Mouse (Mus musculus): ENCODE data around the gene Abl1. TPM values are rescaled to one million over a fixed set of nuclear protein-coding genes. Genes with fewer than 3 reads are reported as not detected.

The Abl1 gene
- polyA plus RNA-seq, 1 experiment from 2014 or later, result 14.5 TPM

DNA sequence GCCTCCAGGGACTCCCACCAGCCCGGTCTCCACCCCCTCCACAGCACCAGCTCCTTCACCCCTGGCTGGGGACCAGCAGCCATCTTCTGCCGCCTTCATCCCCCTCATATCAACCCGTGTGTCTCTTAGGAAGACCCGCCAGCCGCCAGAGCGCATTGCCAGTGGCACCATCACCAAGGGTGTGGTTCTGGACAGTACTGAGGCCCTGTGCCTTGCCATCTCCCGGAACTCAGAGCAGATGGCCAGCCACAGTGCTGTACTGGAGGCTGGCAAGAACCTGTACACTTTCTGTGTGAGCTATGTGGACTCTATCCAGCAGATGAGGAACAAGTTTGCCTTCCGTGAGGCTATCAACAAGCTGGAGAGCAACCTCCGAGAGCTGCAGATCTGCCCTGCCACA, 113.2 kb downstream of the Abl1 start:
- H3K4me3 ChIP-seq (ENCODE audit: low read depth, low read length), result no peak overlapping the region
- 89% methylated on average over 9 of the region's 9 CpGs for WGBS
- peaks cover 56% of the 10 kb centered on the region for H3K36me3 ChIP-seq (ENCODE audit: control insufficient read depth, insufficient read depth, low read length)
- H3K4me2 ChIP-seq (ENCODE audit: low read depth, low read length), result no peak overlapping the region
- no peak overlapping the region for H3K9ac ChIP-seq (replicated peaks; ENCODE audit: low read depth, low read length)
- no peaks in the 10 kb centered on the region for H3K9me3 ChIP-seq (ENCODE audit: control insufficient read depth, low read length)
- H3K4me1 ChIP-seq (ENCODE audit: control insufficient read depth, insufficient read depth, low read length), result peaks cover 5% of the 10 kb centered on the region; the same call in 1 of the 2 replicates
- no peaks in the 10 kb centered on the region for H3K27me3 ChIP-seq (ENCODE audit: control insufficient read depth, insufficient read depth, low read length)
- no peak for ATAC-seq (ENCODE audit: low read depth)
- no peak overlapping the region for H3K27ac ChIP-seq (ENCODE audit: low read depth, low read length)

DNA sequence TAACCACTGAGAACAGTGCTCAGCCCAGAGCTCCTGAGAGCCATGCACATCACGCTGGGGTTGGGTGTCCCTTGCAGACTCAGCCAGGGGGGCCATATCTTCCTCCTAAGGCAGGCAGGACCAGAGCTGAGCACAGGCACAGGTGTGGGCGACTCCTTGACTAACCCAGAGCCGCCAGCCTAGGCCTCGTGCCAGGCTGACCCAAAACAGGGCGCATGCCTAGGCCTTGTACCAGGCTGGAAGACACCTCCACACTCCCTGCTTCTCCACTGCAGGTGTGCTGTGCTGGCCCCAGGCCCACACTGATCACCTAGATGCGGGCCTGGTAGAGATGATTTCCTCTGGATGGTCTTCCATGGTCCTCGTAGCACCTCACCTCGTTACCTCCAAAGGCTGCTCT, 114.6 kb downstream of the Abl1 start:
- peaks cover 18% of the 10 kb centered on the region for H3K4me1 ChIP-seq (ENCODE audit: control insufficient read depth, insufficient read depth, low read length)
- H3K36me3 ChIP-seq (ENCODE audit: control insufficient read depth, insufficient read depth, low read length), result peaks cover 44% of the 10 kb centered on the region
- H3K27ac ChIP-seq (ENCODE audit: low read depth, low read length), result no peak overlapping the region
- no peak overlapping the region for H3K9ac ChIP-seq (replicated peaks; ENCODE audit: low read depth, low read length)
- H3K4me3 ChIP-seq (ENCODE audit: low read depth, low read length), result no peak overlapping the region
- H3K4me2 ChIP-seq (ENCODE audit: low read depth, low read length), result no peak overlapping the region
- no peak for ATAC-seq (ENCODE audit: low read depth)
- 98% methylated on average over 8 of the region's 8 CpGs for WGBS
- H3K9me3 ChIP-seq (ENCODE audit: control insufficient read depth, low read length), result no peaks in the 10 kb centered on the region
- no peaks in the 10 kb centered on the region for H3K27me3 ChIP-seq (ENCODE audit: control insufficient read depth, insufficient read depth, low read length)

DNA sequence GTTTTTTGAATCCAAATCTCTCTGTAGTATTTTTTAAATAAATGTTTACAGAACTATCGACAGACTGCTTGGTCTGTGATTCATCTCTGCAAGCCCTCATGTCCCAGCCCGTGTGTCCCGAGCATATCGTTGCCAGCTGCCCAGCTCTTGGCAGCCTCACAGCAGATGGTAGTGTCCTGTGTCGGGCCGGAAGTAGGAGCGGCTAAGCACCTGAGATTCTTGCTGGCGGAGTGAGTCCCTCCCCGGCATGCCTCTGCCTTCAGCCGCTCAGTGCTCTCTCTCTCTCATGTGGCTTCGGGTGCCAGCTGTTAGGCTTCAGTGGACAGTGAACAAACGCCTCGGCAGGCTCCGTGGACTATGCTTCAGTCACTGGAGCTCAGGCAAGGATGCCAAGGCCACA, 115.3 kb downstream of the Abl1 start:
- Histone ChIP-seq H3K4me3 (ENCODE audit: low read depth, low read length) (no peak overlapping the region), H3K27ac (ENCODE audit: low read depth, low read length) (no peak overlapping the region), H3K4me1 (ENCODE audit: control insufficient read depth, insufficient read depth, low read length) (peaks cover 24% of the 10 kb centered on the region), H3K36me3 (ENCODE audit: control insufficient read depth, insufficient read depth, low read length) (peaks cover 37% of the 10 kb centered on the region), H3K9me3 (ENCODE audit: control insufficient read depth, low read length) (no peaks in the 10 kb centered on the region), H3K27me3 (ENCODE audit: control insufficient read depth, insufficient read depth, low read length) (no peaks in the 10 kb centered on the region), H3K4me2 (ENCODE audit: low read depth, low read length) (no peak overlapping the region), H3K9ac (replicated peaks; ENCODE audit: low read depth, low read length) (no peak overlapping the region)
- 83% methylated on average over 14 of the region's 14 CpGs for WGBS
- no peak for ATAC-seq (ENCODE audit: low read depth)

DNA sequence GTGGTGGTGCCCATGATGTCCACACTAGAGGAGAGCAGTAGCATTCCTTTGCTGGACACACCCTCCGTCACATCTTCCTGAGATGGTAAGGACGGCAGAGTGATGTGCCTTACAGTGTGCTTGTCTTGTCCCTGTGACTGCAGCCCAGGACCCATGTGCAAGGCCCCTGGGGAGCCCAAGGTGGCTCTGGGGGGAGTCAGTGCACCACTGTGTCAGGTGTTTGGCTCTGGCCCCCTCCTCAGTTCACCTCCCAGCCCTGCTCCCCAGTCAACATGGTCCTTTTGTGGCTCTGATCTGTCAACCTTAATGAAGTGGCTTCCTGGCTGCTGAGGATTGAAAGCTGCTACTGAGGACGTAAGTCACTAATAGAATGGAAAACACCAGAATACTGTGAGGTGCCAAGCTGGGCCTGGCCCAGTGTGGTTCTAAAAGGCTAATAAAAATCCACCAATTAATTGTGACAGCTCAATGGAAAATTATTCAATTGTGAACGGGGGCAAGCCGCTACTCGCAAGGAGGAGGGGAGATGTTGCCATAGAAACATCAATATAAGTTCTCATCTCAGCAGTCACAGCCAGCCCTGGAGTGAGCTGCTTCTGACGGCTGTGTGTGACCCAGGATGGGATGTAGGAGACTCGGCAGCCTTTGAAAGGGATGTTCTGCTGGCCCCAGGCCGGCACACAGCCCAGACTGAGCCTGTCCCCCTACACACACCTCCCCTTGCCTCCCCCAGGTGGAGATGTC, 118.6 kb downstream of the Abl1 start:
- H3K9ac ChIP-seq (replicated peaks; ENCODE audit: low read depth, low read length), result 0 out of 2 replicates have a peak overlapping the region, but pooled peaks have one; percentile 2
- peak overlapping the region; percentile 55; the same call in 1 of the 2 replicates for H3K27ac ChIP-seq (ENCODE audit: low read depth, low read length)
- H3K9me3 ChIP-seq (ENCODE audit: control insufficient read depth, low read length), result no peaks in the 10 kb centered on the region
- H3K4me2 ChIP-seq (ENCODE audit: low read depth, low read length), result no peak overlapping the region
- ATAC-seq (ENCODE audit: low read depth), result peak; percentile 62
- 19% methylated on average over 9 of the region's 9 CpGs for WGBS
- no peak overlapping the region for H3K4me3 ChIP-seq (ENCODE audit: low read depth, low read length)
- H3K27me3 ChIP-seq (ENCODE audit: control insufficient read depth, insufficient read depth, low read length), result no peaks in the 10 kb centered on the region
- 0 out of 2 replicates have a peak, but pooled peaks cover 9% of the 10 kb centered on the region for H3K36me3 ChIP-seq (ENCODE audit: control insufficient read depth, insufficient read depth, low read length)
- H3K4me1 ChIP-seq (ENCODE audit: control insufficient read depth, insufficient read depth, low read length), result peaks cover 42% of the 10 kb centered on the region

DNA sequence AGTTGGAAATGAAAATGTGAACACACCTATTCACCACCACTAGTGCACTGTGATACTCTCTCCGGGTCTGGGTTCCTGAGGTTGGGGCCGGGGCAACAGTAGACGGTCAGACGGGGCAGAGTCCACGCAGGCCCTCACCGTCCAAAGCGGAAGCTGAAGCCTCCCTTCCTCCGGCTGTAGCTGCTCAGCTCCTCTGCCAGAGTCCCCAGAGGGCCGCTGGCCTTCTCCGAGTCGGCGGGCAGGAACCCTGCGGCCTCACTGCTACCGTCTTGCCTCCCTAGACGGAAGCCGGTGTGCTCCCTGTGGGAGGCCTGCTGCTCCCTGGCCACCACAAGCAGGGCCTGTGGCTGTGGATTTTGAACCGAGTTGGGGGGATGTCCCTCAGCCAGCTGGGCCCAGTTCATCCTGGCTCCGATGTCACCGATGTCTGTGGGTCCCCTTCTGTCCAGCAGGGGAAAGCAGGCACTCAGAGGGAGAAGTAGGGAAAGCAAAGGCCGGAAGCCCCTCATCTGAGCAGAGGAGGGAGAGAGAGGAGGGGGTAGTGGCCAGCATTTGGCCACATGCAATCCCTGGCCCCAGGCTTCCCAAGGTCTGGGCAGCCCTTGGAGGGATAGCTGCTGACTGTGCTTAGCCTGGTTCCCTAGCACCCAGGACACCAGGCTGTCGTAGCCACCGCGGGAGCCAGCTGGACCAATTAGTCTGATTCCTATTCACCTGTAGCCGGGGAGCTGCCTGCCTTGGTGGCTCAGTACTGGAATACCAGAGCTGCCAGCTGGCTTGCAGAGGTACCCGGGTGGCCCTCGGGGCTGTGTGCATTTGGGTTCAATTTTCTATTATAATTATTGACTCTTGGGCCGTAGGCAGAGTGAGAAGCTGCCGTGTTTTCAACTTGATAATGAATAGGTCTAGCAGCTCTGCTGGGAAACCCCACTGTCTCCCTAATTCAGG, 120.5 kb downstream of the Abl1 start:
- Histone ChIP-seq H3K36me3 (ENCODE audit: control insufficient read depth, insufficient read depth, low read length) (no peaks in the 10 kb centered on the region), H3K9ac (replicated peaks; ENCODE audit: low read depth, low read length) (no peak overlapping the region), H3K4me2 (ENCODE audit: low read depth, low read length) (no peak overlapping the region), H3K4me3 (ENCODE audit: low read depth, low read length) (no peak overlapping the region), H3K27me3 (ENCODE audit: control insufficient read depth, insufficient read depth, low read length) (no peaks in the 10 kb centered on the region), H3K4me1 (ENCODE audit: control insufficient read depth, insufficient read depth, low read length) (peaks cover 42% of the 10 kb centered on the region), H3K27ac (ENCODE audit: low read depth, low read length) (no peak overlapping the region), H3K9me3 (ENCODE audit: control insufficient read depth, low read length) (no peaks in the 10 kb centered on the region)
- WGBS, result 34% methylated on average over 28 of the region's 28 CpGs
- 0 out of 2 replicates have a peak, but pooled peaks have one; percentile 18 for ATAC-seq (ENCODE audit: low read depth)

DNA sequence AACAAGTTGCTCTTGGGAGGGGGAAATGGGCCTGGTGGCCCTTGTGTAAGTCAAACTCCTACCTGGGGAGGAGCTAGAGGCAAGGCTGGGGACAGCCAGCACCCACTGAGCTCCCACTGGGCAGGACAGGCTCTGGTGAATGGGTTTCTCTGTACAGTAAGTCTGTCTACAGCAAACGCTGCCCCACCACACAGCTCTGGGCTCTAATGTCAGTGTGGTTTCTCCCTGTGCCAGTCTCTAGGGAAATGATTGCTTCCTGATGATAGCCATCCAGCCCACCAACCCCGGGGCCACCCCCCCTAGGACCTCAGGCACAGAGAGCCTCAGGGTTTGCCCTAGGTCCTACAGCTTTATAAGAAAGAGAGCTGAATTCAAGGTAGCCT, 121.2 kb downstream of the Abl1 start:
- H3K4me3 ChIP-seq (ENCODE audit: low read depth, low read length), result no peak overlapping the region
- H3K9ac ChIP-seq (replicated peaks; ENCODE audit: low read depth, low read length), result no peak overlapping the region
- H3K9me3 ChIP-seq (ENCODE audit: control insufficient read depth, low read length), result no peaks in the 10 kb centered on the region
- WGBS, result 54% methylated on average over 2 of the region's 2 CpGs
- no peak for ATAC-seq (ENCODE audit: low read depth)
- peaks cover 42% of the 10 kb centered on the region for H3K4me1 ChIP-seq (ENCODE audit: control insufficient read depth, insufficient read depth, low read length)
- H3K27me3 ChIP-seq (ENCODE audit: control insufficient read depth, insufficient read depth, low read length), result no peaks in the 10 kb centered on the region
- no peak overlapping the region for H3K4me2 ChIP-seq (ENCODE audit: low read depth, low read length)
- H3K27ac ChIP-seq (ENCODE audit: low read depth, low read length), result no peak overlapping the region
- no peaks in the 10 kb centered on the region for H3K36me3 ChIP-seq (ENCODE audit: control insufficient read depth, insufficient read depth, low read length)

DNA sequence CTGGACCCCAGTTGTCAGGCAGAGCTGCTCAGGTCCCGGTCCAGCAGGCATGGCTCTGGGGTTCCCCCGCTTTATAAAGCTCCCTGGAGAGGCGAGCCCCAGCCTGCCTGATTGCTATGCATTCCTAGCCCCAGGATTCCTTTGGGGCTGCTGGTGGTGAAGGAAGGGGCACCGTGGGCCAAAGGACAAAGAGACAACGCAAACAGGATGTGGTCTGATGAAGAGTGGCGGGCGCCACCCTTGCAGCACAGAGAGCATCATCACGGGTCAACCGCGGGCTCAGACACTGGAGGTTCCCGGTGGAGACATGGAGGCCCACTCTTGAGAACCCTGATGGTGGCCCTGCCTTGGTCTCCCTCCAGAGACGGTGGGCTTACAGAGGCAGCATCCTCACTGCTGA, 122.3 kb downstream of the Abl1 start, which contains the start of gene Qrfp:
TSS of gene Qrfp (minus strand) at position 137 of the 400 bp plus-strand sequence.
- no peak within 1 kb of the TSS for H3K4me2 ChIP-seq (ENCODE audit: low read depth, low read length)
- H3K4me1 ChIP-seq (ENCODE audit: control insufficient read depth, insufficient read depth, low read length), result peaks cover 42% of the 10 kb centered on the region
- ATAC-seq (ENCODE audit: low read depth), result no peak
- H3K27ac ChIP-seq (ENCODE audit: low read depth, low read length), result no peak within 1 kb of the TSS
- WGBS, result 49% methylated on average over 12 of the region's 12 CpGs
- H3K27me3 ChIP-seq (ENCODE audit: control insufficient read depth, insufficient read depth, low read length), result no peaks in the 10 kb centered on the region
- no peak within 1 kb of the TSS for H3K9ac ChIP-seq (replicated peaks; ENCODE audit: low read depth, low read length)
- no peaks in the 10 kb centered on the region for H3K9me3 ChIP-seq (ENCODE audit: control insufficient read depth, low read length)
- no peaks in the 10 kb centered on the region for H3K36me3 ChIP-seq (ENCODE audit: control insufficient read depth, insufficient read depth, low read length)
- no peak within 1 kb of the TSS for H3K4me3 ChIP-seq (ENCODE audit: low read depth, low read length)

DNA sequence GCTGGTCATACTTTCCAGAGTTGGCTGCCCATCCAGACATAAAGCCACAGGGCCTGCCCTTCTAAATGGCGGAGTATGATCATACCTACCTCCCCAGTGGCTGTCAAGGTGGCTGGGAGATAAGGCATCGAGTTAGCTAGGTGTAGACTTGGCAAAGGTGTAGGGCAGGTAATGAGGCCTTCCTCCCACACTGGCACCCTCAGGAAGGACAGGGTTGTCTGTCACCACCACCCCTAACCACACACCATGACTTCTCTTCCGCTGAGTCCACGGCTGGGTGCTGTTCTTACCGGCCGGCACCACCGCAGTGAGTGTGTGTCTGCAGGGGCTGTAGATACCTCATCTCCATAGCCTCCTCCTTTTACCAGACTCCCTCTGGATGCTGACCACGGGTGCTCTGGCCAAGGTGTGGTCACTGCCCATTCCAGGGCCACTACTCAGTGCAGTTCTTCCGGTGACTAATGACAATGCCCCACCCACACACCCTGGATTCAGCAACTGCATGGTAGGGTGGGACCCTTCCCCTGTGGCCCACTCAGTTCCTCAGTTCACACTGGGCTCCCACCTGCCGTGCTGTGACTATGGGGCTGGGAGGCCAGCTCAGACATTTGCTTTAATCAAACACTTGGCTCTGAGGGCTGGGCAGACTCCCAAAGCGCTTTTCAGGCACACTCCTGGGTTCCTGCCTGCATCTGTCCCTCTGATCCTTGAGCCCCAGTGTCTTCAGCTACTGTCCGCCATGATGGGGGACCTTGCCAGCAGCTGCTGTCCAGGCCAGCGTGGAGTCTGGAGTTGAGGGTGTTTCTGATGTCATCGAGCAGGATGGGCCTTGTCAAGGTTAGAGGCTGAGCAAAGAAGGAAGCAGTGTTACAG, 123.1 kb downstream of the Abl1 start:
- Histone ChIP-seq H3K4me2 (ENCODE audit: low read depth, low read length) (no peak overlapping the region), H3K36me3 (ENCODE audit: control insufficient read depth, insufficient read depth, low read length) (no peaks in the 10 kb centered on the region), H3K4me1 (ENCODE audit: control insufficient read depth, insufficient read depth, low read length) (peaks cover 39% of the 10 kb centered on the region), H3K9me3 (ENCODE audit: control insufficient read depth, low read length) (no peaks in the 10 kb centered on the region), H3K9ac (replicated peaks; ENCODE audit: low read depth, low read length) (no peak overlapping the region), H3K4me3 (ENCODE audit: low read depth, low read length) (no peak overlapping the region), H3K27me3 (ENCODE audit: control insufficient read depth, insufficient read depth, low read length) (no peaks in the 10 kb centered on the region), H3K27ac (ENCODE audit: low read depth, low read length) (no peak overlapping the region)
- ATAC-seq (ENCODE audit: low read depth), result no peak
- 89% methylated on average over 14 of the region's 14 CpGs for WGBS
